Mouse (Mus musculus): ENCODE measurements around the gene Otop3. TPM values are rescaled to one million over a fixed set of nuclear protein-coding genes. Genes with fewer than 3 reads are reported as not detected.

The Otop3 gene
- polyA plus RNA-seq, 1 experiment from 2014 or later: not detected

DNA sequence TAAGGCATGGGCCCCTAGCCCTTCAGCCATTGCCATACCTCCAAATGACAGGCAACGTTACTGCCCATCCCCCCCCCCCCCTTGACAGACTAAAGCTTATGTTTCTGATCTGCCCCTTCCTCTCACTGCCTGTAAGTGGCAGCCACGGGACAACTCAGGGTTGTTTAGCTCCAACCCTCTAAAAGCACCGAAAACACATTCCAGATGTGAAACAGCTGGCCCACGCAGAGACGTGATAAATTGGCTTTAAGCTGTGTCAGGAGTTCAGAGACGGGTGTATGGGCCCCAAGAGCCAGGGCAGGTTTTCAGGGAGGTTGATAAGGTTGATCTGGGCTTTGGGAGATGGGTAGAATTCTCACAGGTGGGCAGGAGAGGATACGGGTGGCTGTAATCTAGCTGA, 11.0 kb downstream of the Otop3 start:
- DNase-seq (ENCODE audit: low spot score) (no peak), ATAC-seq (replicated peaks; ENCODE audit: low FRiP score) (no peak)
- no peaks in the 10 kb centered on the region for H3K36me3 ChIP-seq (ENCODE audit: control insufficient read depth, insufficient read depth, low read length)
- no peak overlapping the region for H3K4me3 ChIP-seq (ENCODE audit: low read depth, low read length)
- H3K4me1 ChIP-seq (replicated peaks; ENCODE audit: control insufficient read depth, insufficient read depth, low read length): no peaks in the 10 kb centered on the region
- no peaks in the 10 kb centered on the region for H3K9me3 ChIP-seq (ENCODE audit: control insufficient read depth, low read length)
- no peak overlapping the region for H3K4me2 ChIP-seq (ENCODE audit: low read depth, low read length, severe bottlenecking)
- H3K27ac ChIP-seq (ENCODE audit: low read depth, low read length): no peak overlapping the region
- 55% methylated on average over 7 of the region's 7 CpGs for WGBS
- no peak overlapping the region for H3K9ac ChIP-seq (ENCODE audit: low read length)
- no peaks in the 10 kb centered on the region for H3K27me3 ChIP-seq (ENCODE audit: control insufficient read depth, insufficient read depth, low read length)

DNA sequence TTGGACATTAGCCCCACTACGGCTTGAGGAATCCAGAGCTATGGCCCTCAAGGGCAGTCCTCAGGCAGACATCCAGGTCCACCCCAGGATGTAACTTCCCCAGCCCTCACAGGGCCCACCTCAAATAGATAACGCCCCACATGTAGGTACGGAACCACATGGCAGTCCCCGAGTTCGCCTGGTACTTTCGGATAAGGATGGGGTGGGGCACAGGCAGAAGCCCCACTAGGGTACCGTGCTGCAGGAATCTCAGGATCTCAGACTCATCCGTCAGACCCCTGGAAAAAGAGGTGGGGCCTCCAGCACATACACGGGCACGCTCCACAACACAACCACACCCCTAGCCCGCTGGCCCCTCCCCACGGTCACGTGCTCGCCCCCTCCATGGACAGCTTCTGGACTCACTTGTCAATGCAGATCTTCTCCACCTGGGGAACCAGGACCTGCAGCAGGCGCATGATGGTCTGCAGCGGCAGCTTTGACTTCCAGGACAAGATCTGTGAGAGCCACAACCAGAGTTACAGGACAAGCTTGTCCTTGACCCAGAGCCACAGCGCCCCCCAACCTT, 14.2 kb downstream of the Otop3 start:
- Histone ChIP-seq H3K27ac (ENCODE audit: low read depth, low read length) (no peak overlapping the region), H3K9me3 (ENCODE audit: control insufficient read depth, low read length) (no peaks in the 10 kb centered on the region), H3K36me3 (ENCODE audit: control insufficient read depth, insufficient read depth, low read length) (no peaks in the 10 kb centered on the region), H3K27me3 (ENCODE audit: control insufficient read depth, insufficient read depth, low read length) (no peaks in the 10 kb centered on the region), H3K4me2 (ENCODE audit: low read depth, low read length, severe bottlenecking) (no peak overlapping the region), H3K4me3 (ENCODE audit: low read depth, low read length) (no peak overlapping the region), H3K4me1 (replicated peaks; ENCODE audit: control insufficient read depth, insufficient read depth, low read length) (no peaks in the 10 kb centered on the region), H3K9ac (ENCODE audit: low read length) (no peak overlapping the region)
- WGBS: 62% methylated on average over 17 of the region's 17 CpGs
- no peak for DNase-seq (ENCODE audit: low spot score)
- ATAC-seq (replicated peaks; ENCODE audit: low FRiP score): no peak

DNA sequence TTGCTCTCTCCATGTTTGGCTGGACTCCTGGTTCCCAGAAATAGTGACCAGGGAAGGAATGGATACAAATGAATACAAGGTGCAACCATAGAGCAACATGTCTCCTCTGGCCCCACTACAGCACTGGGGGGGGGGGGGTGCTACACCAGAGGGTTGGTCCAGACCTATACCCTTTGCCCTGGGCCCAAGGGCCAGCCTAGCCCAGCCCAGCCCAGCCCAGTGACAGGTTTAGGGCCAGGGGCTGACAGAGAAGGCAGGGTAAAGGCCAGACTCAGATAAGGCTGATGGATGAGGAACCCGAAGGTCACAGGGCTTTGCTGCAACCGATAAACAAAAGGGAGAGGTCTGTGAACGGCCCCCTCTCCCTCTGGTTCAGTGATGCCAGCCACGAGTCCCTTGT, 15.4 kb downstream of the Otop3 start:
- Histone ChIP-seq H3K9ac (ENCODE audit: low read length) (no peak overlapping the region), H3K4me3 (ENCODE audit: low read depth, low read length) (no peak overlapping the region), H3K36me3 (ENCODE audit: control insufficient read depth, insufficient read depth, low read length) (no peaks in the 10 kb centered on the region), H3K4me1 (replicated peaks; ENCODE audit: control insufficient read depth, insufficient read depth, low read length) (no peaks in the 10 kb centered on the region), H3K27me3 (ENCODE audit: control insufficient read depth, insufficient read depth, low read length) (no peaks in the 10 kb centered on the region), H3K4me2 (ENCODE audit: low read depth, low read length, severe bottlenecking) (no peak overlapping the region), H3K27ac (ENCODE audit: low read depth, low read length) (no peak overlapping the region), H3K9me3 (ENCODE audit: control insufficient read depth, low read length) (no peaks in the 10 kb centered on the region)
- 76% methylated on average over 4 of the region's 4 CpGs for WGBS
- DNase-seq (ENCODE audit: low spot score): no peak
- no peak for ATAC-seq (replicated peaks; ENCODE audit: low FRiP score)

GRCm38 (mm10) chr11:115353375-115353774, 18.8 kb downstream of the Otop3 start:
- H3K27ac ChIP-seq (ENCODE audit: low read depth, low read length): no peak overlapping the region
- no peak overlapping the region for H3K4me3 ChIP-seq (ENCODE audit: low read depth, low read length)
- WGBS: 91% methylated on average over 5 of the region's 5 CpGs
- no peaks in the 10 kb centered on the region for H3K36me3 ChIP-seq (ENCODE audit: control insufficient read depth, insufficient read depth, low read length)
- no peaks in the 10 kb centered on the region for H3K27me3 ChIP-seq (ENCODE audit: control insufficient read depth, insufficient read depth, low read length)
- H3K4me2 ChIP-seq (ENCODE audit: low read depth, low read length, severe bottlenecking): no peak overlapping the region
- no peaks in the 10 kb centered on the region for H3K4me1 ChIP-seq (replicated peaks; ENCODE audit: control insufficient read depth, insufficient read depth, low read length)
- DNase-seq (ENCODE audit: low spot score) (no peak), ATAC-seq (replicated peaks; ENCODE audit: low FRiP score) (no peak)
- H3K9ac ChIP-seq (ENCODE audit: low read length): no peak overlapping the region
- no peaks in the 10 kb centered on the region for H3K9me3 ChIP-seq (ENCODE audit: control insufficient read depth, low read length)

DNA sequence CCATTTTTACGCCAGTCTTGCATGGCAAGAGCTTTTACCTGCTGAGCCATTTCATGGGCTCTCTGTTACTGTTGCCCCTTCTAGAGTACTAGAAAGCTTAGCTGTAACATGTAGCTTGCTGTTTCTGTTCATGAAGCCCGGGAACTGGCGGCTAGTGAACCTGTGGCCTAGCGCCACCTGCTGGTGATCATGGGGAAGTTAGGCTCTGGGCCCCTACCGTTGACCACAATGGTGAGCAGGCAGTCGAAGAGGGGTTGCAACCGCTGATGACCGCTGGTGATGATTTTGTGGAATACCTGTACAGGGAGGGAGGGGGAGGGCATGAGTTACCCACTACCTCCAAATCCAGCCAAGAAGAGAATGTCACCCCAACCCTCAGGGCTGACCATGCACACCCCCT, 19.7 kb downstream of the Otop3 start:
- H3K27me3 ChIP-seq (ENCODE audit: control insufficient read depth, insufficient read depth, low read length): no peaks in the 10 kb centered on the region
- H3K36me3 ChIP-seq (ENCODE audit: control insufficient read depth, insufficient read depth, low read length): no peaks in the 10 kb centered on the region
- no peak overlapping the region for H3K9ac ChIP-seq (ENCODE audit: low read length)
- H3K4me1 ChIP-seq (replicated peaks; ENCODE audit: control insufficient read depth, insufficient read depth, low read length): no peaks in the 10 kb centered on the region
- ATAC-seq (replicated peaks; ENCODE audit: low FRiP score) (0 out of 2 replicates have a peak, but pooled peaks have one; percentile 35), DNase-seq (ENCODE audit: low spot score) (peak; percentile 90)
- H3K4me3 ChIP-seq (ENCODE audit: low read depth, low read length): no peak overlapping the region
- H3K4me2 ChIP-seq (ENCODE audit: low read depth, low read length, severe bottlenecking): no peak overlapping the region
- 7% methylated on average over 8 of the region's 8 CpGs for WGBS
- H3K9me3 ChIP-seq (ENCODE audit: control insufficient read depth, low read length): no peaks in the 10 kb centered on the region
- H3K27ac ChIP-seq (ENCODE audit: low read depth, low read length): no peak overlapping the region

- Histone ChIP-seq H3K9ac (ENCODE audit: low read length) (no peak overlapping the region), H3K36me3 (ENCODE audit: control insufficient read depth, insufficient read depth, low read length) (no peaks in the 10 kb centered on the region), H3K27ac (ENCODE audit: low read depth, low read length) (no peak overlapping the region), H3K4me1 (replicated peaks; ENCODE audit: control insufficient read depth, insufficient read depth, low read length) (no peaks in the 10 kb centered on the region), H3K27me3 (ENCODE audit: control insufficient read depth, insufficient read depth, low read length) (no peaks in the 10 kb centered on the region), H3K4me2 (ENCODE audit: low read depth, low read length, severe bottlenecking) (no peak overlapping the region), H3K9me3 (ENCODE audit: control insufficient read depth, low read length) (no peaks in the 10 kb centered on the region), H3K4me3 (ENCODE audit: low read depth, low read length) (no peak overlapping the region)
- WGBS: 20% methylated on average over 5 of the region's 5 CpGs
- DNase-seq (ENCODE audit: low spot score): peak; percentile 80
- ATAC-seq (replicated peaks; ENCODE audit: low FRiP score): no peak; the same call in 1 of the 2 replicates
Observed at GRCm38 (mm10) chr11:115358468-115358867, 23.9 kb downstream of the Otop3 start.

DNA sequence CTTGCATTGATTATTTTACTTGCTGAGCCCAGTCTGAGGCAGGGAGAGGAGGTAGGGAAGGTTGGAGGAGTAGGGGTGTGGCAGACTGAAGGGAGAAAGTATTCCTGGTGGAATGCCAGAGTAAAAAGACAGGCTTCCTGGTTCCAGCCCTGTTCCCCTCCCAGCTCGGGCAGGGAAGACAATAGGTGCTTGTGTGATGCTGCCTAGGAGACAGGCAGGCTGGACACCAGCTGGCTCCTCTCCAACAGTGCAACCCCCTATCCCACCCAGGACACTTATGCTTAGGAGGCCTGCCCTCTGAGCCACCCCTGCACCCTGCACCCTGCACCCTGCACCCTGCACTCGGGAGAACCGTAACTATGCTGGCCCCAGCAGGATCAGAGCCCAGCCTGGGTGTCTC, 24.8 kb downstream of the Otop3 start:
- no peaks in the 10 kb centered on the region for H3K9me3 ChIP-seq (ENCODE audit: control insufficient read depth, low read length)
- H3K27ac ChIP-seq (ENCODE audit: low read depth, low read length): no peak overlapping the region
- H3K36me3 ChIP-seq (ENCODE audit: control insufficient read depth, insufficient read depth, low read length): no peaks in the 10 kb centered on the region
- ATAC-seq (replicated peaks; ENCODE audit: low FRiP score) (no peak), DNase-seq (ENCODE audit: low spot score) (no peak)
- 64% methylated on average over 3 of the region's 3 CpGs for WGBS
- no peaks in the 10 kb centered on the region for H3K27me3 ChIP-seq (ENCODE audit: control insufficient read depth, insufficient read depth, low read length)
- H3K4me1 ChIP-seq (replicated peaks; ENCODE audit: control insufficient read depth, insufficient read depth, low read length): no peaks in the 10 kb centered on the region
- no peak overlapping the region for H3K9ac ChIP-seq (ENCODE audit: low read length)
- no peak overlapping the region for H3K4me3 ChIP-seq (ENCODE audit: low read depth, low read length)
- no peak overlapping the region for H3K4me2 ChIP-seq (ENCODE audit: low read depth, low read length, severe bottlenecking)

- Histone ChIP-seq H3K4me2 (ENCODE audit: low read depth, low read length, severe bottlenecking) (no peak overlapping the region), H3K4me1 (replicated peaks; ENCODE audit: control insufficient read depth, insufficient read depth, low read length) (no peaks in the 10 kb centered on the region), H3K4me3 (ENCODE audit: low read depth, low read length) (no peak overlapping the region), H3K27ac (ENCODE audit: low read depth, low read length) (no peak overlapping the region), H3K36me3 (ENCODE audit: control insufficient read depth, insufficient read depth, low read length) (no peaks in the 10 kb centered on the region), H3K9me3 (ENCODE audit: control insufficient read depth, low read length) (no peaks in the 10 kb centered on the region), H3K9ac (ENCODE audit: low read length) (no peak overlapping the region), H3K27me3 (ENCODE audit: control insufficient read depth, insufficient read depth, low read length) (no peaks in the 10 kb centered on the region)
- 70% methylated on average over 6 of the region's 6 CpGs for WGBS
- ATAC-seq (replicated peaks; ENCODE audit: low FRiP score) (no peak), DNase-seq (ENCODE audit: low spot score) (no peak)
Observed at GRCm38 (mm10) chr11:115359726-115360125, 25.2 kb downstream of the Otop3 start.

GRCm38 (mm10) chr11:115364136-115364535, 29.6 kb downstream of the Otop3 start:
- WGBS: 94% methylated on average over 3 of the region's 3 CpGs
- H3K4me3 ChIP-seq (ENCODE audit: low read depth, low read length): no peak overlapping the region
- peaks cover 5% of the 10 kb centered on the region; the same call in 1 of the 2 replicates for H3K27me3 ChIP-seq (ENCODE audit: control insufficient read depth, insufficient read depth, low read length)
- DNase-seq (ENCODE audit: low spot score): no peak
- no peak overlapping the region for H3K4me2 ChIP-seq (ENCODE audit: low read depth, low read length, severe bottlenecking)
- H3K27ac ChIP-seq (ENCODE audit: low read depth, low read length): no peak overlapping the region
- no peaks in the 10 kb centered on the region for H3K36me3 ChIP-seq (ENCODE audit: control insufficient read depth, insufficient read depth, low read length)
- H3K9ac ChIP-seq (ENCODE audit: low read length): no peak overlapping the region
- ATAC-seq (replicated peaks; ENCODE audit: low FRiP score): no peak
- H3K4me1 ChIP-seq (replicated peaks; ENCODE audit: control insufficient read depth, insufficient read depth, low read length): peaks cover 3% of the 10 kb centered on the region; the same call in 1 of the 2 replicates
- H3K9me3 ChIP-seq (ENCODE audit: control insufficient read depth, low read length): no peaks in the 10 kb centered on the region

Measured in forebrain, embryonic 11.5 days (tissue).